Mouse (Mus musculus) lung, postnatal 0 days (tissue): ENCODE measurements at regions not wholly inside any gene's neighbourhood (a gene's known extent, or its start where the extent isn't known, plus 50 kb on each side); places are given as distances from the start of the nearest gene placed in this dataset.

Experiments
- CTCF ChIP-seq: IDR thresholded peaks from 2 replicates; pipeline ENCODE4 v1.5.1; 2016; ENCODE audit warnings: antibody characterized with exemption, mild to moderate bottlenecking
- EP300 ChIP-seq: IDR thresholded peaks from 2 replicates; pipeline ENCODE4 v1.6.1; 2016; ENCODE audit warnings: antibody characterized with exemption, mild to moderate bottlenecking, control low read depth

DNA sequence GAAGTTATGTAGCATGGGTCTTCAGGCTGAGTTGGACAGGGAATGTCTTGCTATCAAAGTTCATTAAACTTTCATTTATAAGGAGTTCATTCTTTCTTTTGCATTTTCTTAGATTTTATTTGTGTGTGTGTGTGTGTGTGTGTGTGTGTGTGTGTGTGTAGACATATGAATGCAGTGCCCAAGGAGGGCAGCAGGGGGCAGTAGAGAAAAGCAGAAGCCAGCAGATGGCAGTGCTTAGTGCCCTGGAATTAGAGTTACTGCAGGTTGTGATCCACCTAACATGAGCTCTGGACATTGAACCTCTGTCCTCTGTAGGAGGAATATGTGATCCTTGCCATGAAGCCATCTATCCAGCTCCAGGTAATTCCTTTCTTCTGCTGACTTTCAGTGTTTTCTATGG is 501.2 kb downstream of the Dok5 start:
- no peak; the same call in 1 of the 2 replicates for TF ChIP-seq CTCF
- no peak for TF ChIP-seq EP300
